Comparison of ENCODE assay signal across 14 mouse cellular contexts in the genomic region with DNA sequence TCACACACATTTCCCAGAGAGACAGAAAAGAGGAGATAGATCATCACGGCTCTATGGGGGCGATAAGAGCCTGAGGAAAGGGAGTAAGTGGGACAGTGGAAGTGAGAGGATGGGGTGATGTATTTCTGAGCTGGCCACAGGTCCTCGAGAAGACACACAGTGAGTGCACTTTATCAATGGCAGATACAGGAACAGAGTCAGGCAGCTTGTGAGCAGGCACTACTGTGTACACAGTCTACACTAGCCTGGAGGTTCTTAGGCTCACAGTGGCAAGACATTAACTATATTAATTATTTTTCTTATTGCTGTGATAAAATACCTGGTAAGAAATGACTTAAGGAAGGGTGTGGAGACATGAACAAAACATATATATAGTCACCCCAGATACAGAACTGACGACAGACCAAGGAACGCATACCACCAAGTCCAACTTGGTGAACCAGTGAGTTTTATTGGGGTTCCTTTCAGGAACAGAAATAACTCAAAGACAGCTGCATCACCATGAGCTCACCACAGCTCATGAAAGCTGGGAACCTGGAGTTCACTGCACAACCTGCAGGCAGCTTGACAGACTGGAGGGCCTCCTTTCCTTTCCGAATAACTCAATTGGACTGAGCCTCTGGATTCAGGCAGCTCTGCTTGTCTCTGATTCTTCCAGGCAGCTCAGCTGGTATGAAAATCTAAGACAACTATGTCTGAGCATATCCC.
"Had no signal": no experiment of that assay in that cellular context is flagged by ENCODE, and none has a peak within 500 bp of the region (broad histone marks: within the 10 kb centered on the region; RNA-seq: fewer than 3 reads in every experiment).

No protein-coding gene starts in this region.

- H3K4me3 ChIP-seq: left cerebral cortex, adult 2 months; limb, embryonic 12.5 days; neural tube, embryonic 13.5 days had no signal

- H3K4me1 ChIP-seq: neural tube, embryonic 13.5 days had no signal

- DNase-seq: kidney, adult 8-10 months; kidney, postnatal 25 days; liver; lung, adult 18-20 months; lung, postnatal 10 days; lung, postnatal 4 days; midbrain, embryonic 14.5 days; retina, postnatal 1 day; right cerebral cortex, postnatal 4 days had no signal

- H3K4me2 ChIP-seq: limb, embryonic 12.5 days; neural tube, embryonic 13.5 days had no signal

- H3K9ac ChIP-seq: limb, embryonic 12.5 days; liver, embryonic 14.5 days; neural tube, embryonic 13.5 days had no signal

- H3K36me3 ChIP-seq: limb, embryonic 12.5 days; neural tube, embryonic 13.5 days had no signal

- H3K9me3 ChIP-seq: limb, embryonic 12.5 days; neural tube, embryonic 13.5 days had no signal

- H3K27me3 ChIP-seq: limb, embryonic 12.5 days; neural tube, embryonic 13.5 days had no signal

- H3K27ac ChIP-seq: hindbrain, postnatal 0 days; left cerebral cortex, adult 2 months; limb, embryonic 12.5 days; liver, embryonic 14.5 days; neural tube, embryonic 13.5 days had no signal

- ATAC-seq: hindbrain, postnatal 0 days had no signal
